Mouse (Mus musculus) thymus, postnatal 10 days (tissue): ENCODE results near the gene Sncb.
A peak's percentile ranks its signal among the peaks of the same experiment; 100 is the strongest.

Source experiments
- DNase-seq, 2 experiments: peaks; one replicate each; pipeline ENCODE4 v3.0.0; 2021; ENCODE audit warnings: low spot score in 2 of 2

Gene Sncb

GRCm38 (mm10) chr13:54783235-54783634 lies 16.8 kb upstream of the Sncb start:
- no peak for DNase-seq

GRCm38 (mm10) chr13:54781086-54781485 lies 14.7 kb upstream of the Sncb start:
- no peak for DNase-seq

GRCm38 (mm10) chr13:54780592-54780991 lies 14.2 kb upstream of the Sncb start:
- DNase-seq, result no peak

GRCm38 (mm10) chr13:54767012-54767411 lies 617 bp upstream of the Sncb start:
- no peak for DNase-seq

- DNase-seq, result no peak
Observed at GRCm38 (mm10) chr13:54765281-54766191, 859 bp downstream of the Sncb start.

- DNase-seq, result no peak
Observed at GRCm38 (mm10) chr13:54760906-54761305, 5.5 kb downstream of the Sncb start.

GRCm38 (mm10) chr13:54760164-54760795 lies 6.1 kb downstream of the Sncb start:
- no peak for DNase-seq

- DNase-seq, result no peak
Observed at GRCm38 (mm10) chr13:54759496-54759895, 6.9 kb downstream of the Sncb start.

GRCm38 (mm10) chr13:54758756-54759470 lies 7.5 kb downstream of the Sncb start:
- no peak for DNase-seq

GRCm38 (mm10) chr13:54758045-54758755 lies 8.2 kb downstream of the Sncb start:
- peak in 1 of 2 experiments; percentile 35 for DNase-seq

GRCm38 (mm10) chr13:54757093-54757830 lies 9.1 kb downstream of the Sncb start:
- DNase-seq, result no peak

- DNase-seq, result no peak
Observed at GRCm38 (mm10) chr13:54756156-54756712, 10.2 kb downstream of the Sncb start.

- DNase-seq, result no peak
Observed at GRCm38 (mm10) chr13:54755201-54755830, 11.1 kb downstream of the Sncb start.

- DNase-seq, result no peak
Observed at GRCm38 (mm10) chr13:54754169-54755080, 12.0 kb downstream of the Sncb start.

GRCm38 (mm10) chr13:54753733-54754132 lies 12.7 kb downstream of the Sncb start:
- DNase-seq, result no peak

- no peak for DNase-seq
Observed at GRCm38 (mm10) chr13:54752656-54753055, 13.7 kb downstream of the Sncb start.

- peak in 1 of 2 experiments; percentile 32 for DNase-seq
Observed at GRCm38 (mm10) chr13:54750699-54751098, 15.7 kb downstream of the Sncb start.

GRCm38 (mm10) chr13:54749864-54750411 lies 16.5 kb downstream of the Sncb start, which contains the start of gene Gprin1:
TSS of gene Gprin1 (minus strand) at chr13:54749874.
- DNase-seq, result no peak
